Mouse (Mus musculus) MEL (cell line): ENCODE measurements around the gene Leo1. TPM values are rescaled to one million over a fixed set of nuclear protein-coding genes. Genes with fewer than 3 reads are reported as not detected.
"Not testable (repeated sequence)": the region's sequence is repeated elsewhere in the genome, so short reads cannot be mapped to it uniquely, and the experiment has no call there.

Experiments
- DNase-seq: peaks from one replicate; pipeline ENCODE4 v3.0.0; 2011; ENCODE audit warnings: low read depth, low spot score
- H3K27ac ChIP-seq: 2 replicates; pipeline ENCODE4 v1.5.1; 2012; ENCODE audit warnings: low read depth, mild to moderate bottlenecking, control low read depth, low read length, moderate library complexity; ENCODE audit not compliant: control insufficient read depth
- H3K27me3 ChIP-seq, 2 experiments: fragments of 150-350 bp in 1 of 2; sonication (generic) in 1 of 2; 2 replicates each; pipeline ENCODE4 v1.6.1; 2012; ENCODE audit warnings: low read length in 2 of 2, mild to moderate bottlenecking in 2 of 2, improper control_type of control experiment in 1 of 2, moderate library complexity in 1 of 2; ENCODE audit not compliant: insufficient read depth in 2 of 2, control insufficient read depth in 1 of 2
- H3K36me3 ChIP-seq, 2 experiments: 2 replicates each; pipeline ENCODE4 v1.6.1; 2012 to 2014; ENCODE audit warnings: low read length in 2 of 2, improper control_type of control experiment in 1 of 2, inconsistent platforms in 1 of 2, mild to moderate bottlenecking in 1 of 2; ENCODE audit not compliant: insufficient read depth in 2 of 2, control insufficient read depth in 1 of 2
- H3K4me1 ChIP-seq, 2 experiments: fragments of 150-350 bp in 1 of 2; sonication (generic) in 1 of 2; 2 replicates each; pipeline ENCODE4 v1.6.1; 2012; ENCODE audit warnings: low read length in 2 of 2, improper control_type of control experiment in 1 of 2, mild to moderate bottlenecking in 1 of 2; ENCODE audit not compliant: insufficient read depth in 2 of 2, control insufficient read depth in 1 of 2
- H3K4me3 ChIP-seq, 2 experiments: fragments of 150-350 bp in 1 of 2; sonication (generic) in 1 of 2; 2 replicates each; pipeline ENCODE4 v1.5.1; 2012; ENCODE audit warnings: low read depth in 2 of 2, low read length in 2 of 2, mild to moderate bottlenecking in 2 of 2, moderate library complexity in 2 of 2, control low read depth in 1 of 2, improper control_type of control experiment in 1 of 2; ENCODE audit not compliant: control insufficient read depth in 1 of 2, insufficient read depth in 1 of 2
- H3K79me2 ChIP-seq: 2 replicates; pipeline ENCODE4 v1.6.1; 2012; ENCODE audit warnings: mild to moderate bottlenecking, low read length, moderate library complexity; ENCODE audit not compliant: control insufficient read depth, poor library complexity, insufficient read depth
- H3K9ac ChIP-seq: 2 replicates; pipeline ENCODE4 v1.6.1; 2012; ENCODE audit warnings: low read depth, mild to moderate bottlenecking, control low read depth, low read length, moderate library complexity; ENCODE audit not compliant: control insufficient read depth, poor library complexity, severe bottlenecking
- H3K9me3 ChIP-seq: fragments of 150-350 bp; sonication (generic); replicated peaks from 2 replicates; pipeline ENCODE4 v1.6.1; 2012; ENCODE audit warnings: mild to moderate bottlenecking, low read length, improper control_type of control experiment, moderate library complexity; ENCODE audit not compliant: insufficient read depth
- BHLHE40 ChIP-seq: IDR thresholded peaks from 2 replicates; pipeline ENCODE4 v1.6.1; 2012; ENCODE audit warnings: low read depth, mild to moderate bottlenecking, inconsistent platforms, low read length, improper control_type of control experiment, borderline replicate concordance
- CTCF ChIP-seq, 3 experiments: IDR thresholded peaks in 2 of 3; conservative IDR thresholded peaks in 1 of 3; 2 replicates each; pipeline ENCODE4 v1.5.1; 2011 to 2012; ENCODE audit warnings: low read length in 3 of 3, low read depth in 2 of 3, mild to moderate bottlenecking in 2 of 3, improper control_type of control experiment in 1 of 3, inconsistent platforms in 1 of 3, mixed read lengths in 1 of 3, moderate library complexity in 1 of 3; ENCODE audit not compliant: control insufficient read depth in 1 of 3, insufficient read depth in 1 of 3, poor library complexity in 1 of 3, severe bottlenecking in 1 of 3
- E2F4 ChIP-seq: IDR thresholded peaks from 2 replicates; pipeline ENCODE4 v1.6.1; 2011; ENCODE audit warnings: low read depth, low read length, improper control_type of control experiment, borderline replicate concordance
- ELF1 ChIP-seq: IDR thresholded peaks from 2 replicates; pipeline ENCODE4 v1.6.1; 2014; ENCODE audit warnings: low read depth, mild to moderate bottlenecking, inconsistent platforms, low read length, improper control_type of control experiment, moderate library complexity
- ETS1 ChIP-seq: IDR thresholded peaks from 2 replicates; pipeline ENCODE4 v1.6.1; 2012; ENCODE audit warnings: low read depth, mild to moderate bottlenecking, inconsistent platforms, low read length, improper control_type of control experiment, moderate library complexity
- HCFC1 ChIP-seq: IDR thresholded peaks from 2 replicates; pipeline ENCODE4 v1.6.1; 2012; ENCODE audit warnings: low read depth, mild to moderate bottlenecking, inconsistent platforms, low read length, improper control_type of control experiment, moderate library complexity
- MAFK ChIP-seq: IDR thresholded peaks from 2 replicates; pipeline ENCODE4 v1.6.1; 2011; ENCODE audit warnings: low read depth, mild to moderate bottlenecking, low read length, improper control_type of control experiment, borderline replicate concordance
- MAZ ChIP-seq: IDR thresholded peaks from 2 replicates; pipeline ENCODE4 v1.6.1; 2012; ENCODE audit warnings: low read depth, mild to moderate bottlenecking, inconsistent platforms, low read length, improper control_type of control experiment
- MXI1 ChIP-seq: IDR thresholded peaks from 2 replicates; pipeline ENCODE4 v1.6.1; 2011; ENCODE audit warnings: mild to moderate bottlenecking, low read depth, low read length, improper control_type of control experiment
- MYC ChIP-seq: IDR thresholded peaks from 2 replicates; pipeline ENCODE4 v1.6.1; 2011; ENCODE audit warnings: low read depth, mild to moderate bottlenecking, low read length, improper control_type of control experiment, moderate library complexity
- NRF1 ChIP-seq: IDR thresholded peaks from 2 replicates; pipeline ENCODE4 v1.6.1; 2014; ENCODE audit warnings: low read depth, mild to moderate bottlenecking, inconsistent platforms, low read length, improper control_type of control experiment, moderate library complexity; ENCODE audit not compliant: poor library complexity, insufficient read depth, severe bottlenecking
- POLR2AphosphoS5 ChIP-seq: IDR thresholded peaks from 2 replicates; pipeline ENCODE4 v1.6.1; 2012; ENCODE audit warnings: low read depth, borderline replicate concordance, mild to moderate bottlenecking, inconsistent platforms, low read length, moderate library complexity, mixed read lengths
- TCF12 ChIP-seq: IDR thresholded peaks from 2 replicates; pipeline ENCODE4 v1.6.1; 2014; ENCODE audit warnings: low read depth, mild to moderate bottlenecking, inconsistent platforms, low read length, improper control_type of control experiment, moderate library complexity
- UBTF ChIP-seq: IDR thresholded peaks from 2 replicates; pipeline ENCODE4 v1.6.1; 2012; ENCODE audit warnings: low read depth, mild to moderate bottlenecking, inconsistent platforms, low read length, improper control_type of control experiment, moderate library complexity, borderline replicate concordance; ENCODE audit not compliant: insufficient read depth
- ZC3H11A ChIP-seq: IDR thresholded peaks from 2 replicates; pipeline ENCODE4 v1.6.1; 2012; ENCODE audit warnings: low read depth, mild to moderate bottlenecking, inconsistent platforms, low read length, improper control_type of control experiment
- ZMIZ1 ChIP-seq: IDR thresholded peaks from 2 replicates; pipeline ENCODE4 v1.6.1; 2012; ENCODE audit warnings: low read depth, mild to moderate bottlenecking, inconsistent platforms, low read length, improper control_type of control experiment, moderate library complexity
- polyA plus RNA-seq, 2 experiments: library from polyadenylated mRNA; stranded (reverse) in 1 of 2; unstranded in 1 of 2; fragments of >175 nt in 1 of 2; fragments of >200 nt in 1 of 2; gene quantifications; 2 replicates each; pipeline versions ENCODE4 v1.2.1 to v1.2.4; 2012; ENCODE audit warnings: low replicate concordance in 2 of 2, low read depth in 1 of 2; ENCODE audit not compliant: insufficient read length in 2 of 2, insufficient read depth in 1 of 2, missing spikeins in 1 of 2
- total RNA-seq: library from RNA; depleted of rRNA; stranded (reverse); fragments of 300-350 nt; gene quantifications from 2 replicates; pipeline ENCODE4 v1.2.3, GENCODE M21; 2012

The Leo1 gene
- total and polyA plus RNA-seq, 3 experiments, result 42.6 to 49.0 TPM; not detected in 1

- TF ChIP-seq E2F4, result no peak
- no peak for TF ChIP-seq HCFC1
- no peak for TF ChIP-seq BHLHE40
Observed at GRCm38 (mm10) chr9:75437653-75438385, 3.5 kb upstream of the Leo1 start (continued).

- H3K4me3 ChIP-seq, result peak overlapping the region; percentile 76 to 92
- H3K4me1 ChIP-seq, result peaks cover 0 to 6% of the 10 kb centered on the region in 2 experiments; a peak in 2 of 4 replicates
- peaks cover 18% of the 10 kb centered on the region for H3K79me2 ChIP-seq
- H3K36me3 ChIP-seq, result peaks cover 0 to 8% of the 10 kb centered on the region in 2 experiments; a peak in 2 of 4 replicates
- TF ChIP-seq ZC3H11A (no peak), UBTF (0 out of 2 replicates have a peak, but pooled peaks have one; percentile 53), CTCF (IDR thresholded peaks at IDR 0.05 in 2 of 3, conservative IDR thresholded peaks at IDR 0.05 in 1 of 3; ENCODE audit: control insufficient read depth in 1 of 3, insufficient read depth in 1 of 3, low read depth in 2 of 3, low read length in 3 of 3, poor library complexity in 1 of 3, severe bottlenecking in 1 of 3) (peak in 2 of 3 experiments; percentile 24 to 60; a peak in 4 of 6 replicates), MYC (no peak), ZMIZ1 (no peak), ETS1 (no peak)
- DNase-seq, result no peak
- peak overlapping the region; percentile 28; the same call in 1 of the 2 replicates for H3K27ac ChIP-seq
- H3K27me3 ChIP-seq, result no peaks in the 10 kb centered on the region
- H3K9me3 ChIP-seq, result no peaks in the 10 kb centered on the region
- H3K9ac ChIP-seq, result peak overlapping the region; percentile 91
Observed at GRCm38 (mm10) chr9:75441691-75442131, 387 bp downstream of the Leo1 start.

- Histone ChIP-seq H3K27ac (no peak overlapping the region), H3K9ac (no peak overlapping the region), H3K4me1 (peaks cover 0 to 6% of the 10 kb centered on the region in 2 experiments; a peak in 2 of 4 replicates), H3K79me2 (peaks cover 18% of the 10 kb centered on the region), H3K9me3 (no peaks in the 10 kb centered on the region), H3K27me3 (no peaks in the 10 kb centered on the region), H3K4me3 (no peak overlapping the region), H3K36me3 (peaks cover 2 to 8% of the 10 kb centered on the region in 2 experiments; a peak in 3 of 4 replicates)
- no peak for TF ChIP-seq NRF1
- TF ChIP-seq ELF1, result no peak
- TF ChIP-seq MAZ, result no peak
- TF ChIP-seq MAFK, result no peak
- no peak for TF ChIP-seq TCF12
- no peak for TF ChIP-seq POLR2AphosphoS5
- no peak for TF ChIP-seq ZMIZ1
- TF ChIP-seq BHLHE40, result no peak
- no peak for TF ChIP-seq MXI1
- DNase-seq, result no peak
Observed at GRCm38 (mm10) chr9:75444981-75445380, 3.7 kb downstream of the Leo1 start.

GRCm38 (mm10) chr9:75446574-75446973 is 5.2 kb downstream of the Leo1 start:
- peaks cover 17% of the 10 kb centered on the region for H3K79me2 ChIP-seq

More at GRCm38 (mm10) chr9:75446574-75446973, 5.2 kb downstream of the Leo1 start:
- H3K9me3 ChIP-seq, H3K4me1 ChIP-seq, H3K4me3 ChIP-seq, DNase-seq, H3K27me3 ChIP-seq, H3K27ac ChIP-seq, H3K36me3 ChIP-seq, H3K9ac ChIP-seq: not testable (repeated sequence)
